Mouse (Mus musculus) MEL (cell line): Measurements from ENCODE around the gene Kitl. TPM values are rescaled to one million over a fixed set of nuclear protein-coding genes. Genes with fewer than 3 reads are reported as not detected.

Source experiments
- DNase-seq: peaks from one replicate; pipeline ENCODE4 v3.0.0; 2011; ENCODE audit warnings: low read depth, low spot score
- H3K27ac ChIP-seq: 2 replicates; pipeline ENCODE4 v1.5.1; 2012; ENCODE audit warnings: low read depth, mild to moderate bottlenecking, control low read depth, low read length, moderate library complexity; ENCODE audit not compliant: control insufficient read depth
- H3K27me3 ChIP-seq, 2 experiments: fragments of 150-350 bp in 1 of 2; sonication (generic) in 1 of 2; 2 replicates each; pipeline ENCODE4 v1.6.1; 2012; ENCODE audit warnings: low read length in 2 of 2, mild to moderate bottlenecking in 2 of 2, improper control_type of control experiment in 1 of 2, moderate library complexity in 1 of 2; ENCODE audit not compliant: insufficient read depth in 2 of 2, control insufficient read depth in 1 of 2
- H3K36me3 ChIP-seq, 2 experiments: 2 replicates each; pipeline ENCODE4 v1.6.1; 2012 to 2014; ENCODE audit warnings: low read length in 2 of 2, improper control_type of control experiment in 1 of 2, inconsistent platforms in 1 of 2, mild to moderate bottlenecking in 1 of 2; ENCODE audit not compliant: insufficient read depth in 2 of 2, control insufficient read depth in 1 of 2
- H3K4me1 ChIP-seq, 2 experiments: fragments of 150-350 bp in 1 of 2; sonication (generic) in 1 of 2; 2 replicates each; pipeline ENCODE4 v1.6.1; 2012; ENCODE audit warnings: low read length in 2 of 2, improper control_type of control experiment in 1 of 2, mild to moderate bottlenecking in 1 of 2; ENCODE audit not compliant: insufficient read depth in 2 of 2, control insufficient read depth in 1 of 2
- H3K4me3 ChIP-seq, 2 experiments: fragments of 150-350 bp in 1 of 2; sonication (generic) in 1 of 2; 2 replicates each; pipeline ENCODE4 v1.5.1; 2012; ENCODE audit warnings: low read depth in 2 of 2, low read length in 2 of 2, mild to moderate bottlenecking in 2 of 2, moderate library complexity in 2 of 2, control low read depth in 1 of 2, improper control_type of control experiment in 1 of 2; ENCODE audit not compliant: control insufficient read depth in 1 of 2, insufficient read depth in 1 of 2
- H3K79me2 ChIP-seq: 2 replicates; pipeline ENCODE4 v1.6.1; 2012; ENCODE audit warnings: mild to moderate bottlenecking, low read length, moderate library complexity; ENCODE audit not compliant: control insufficient read depth, poor library complexity, insufficient read depth
- H3K9ac ChIP-seq: 2 replicates; pipeline ENCODE4 v1.6.1; 2012; ENCODE audit warnings: low read depth, mild to moderate bottlenecking, control low read depth, low read length, moderate library complexity; ENCODE audit not compliant: control insufficient read depth, poor library complexity, severe bottlenecking
- H3K9me3 ChIP-seq: fragments of 150-350 bp; sonication (generic); replicated peaks from 2 replicates; pipeline ENCODE4 v1.6.1; 2012; ENCODE audit warnings: mild to moderate bottlenecking, low read length, improper control_type of control experiment, moderate library complexity; ENCODE audit not compliant: insufficient read depth
- CHD2 ChIP-seq: IDR thresholded peaks from 2 replicates; pipeline ENCODE4 v1.6.1; 2011; ENCODE audit warnings: low read length, improper control_type of control experiment
- E2F4 ChIP-seq: IDR thresholded peaks from 2 replicates; pipeline ENCODE4 v1.6.1; 2011; ENCODE audit warnings: low read depth, low read length, improper control_type of control experiment, borderline replicate concordance
- EP300 ChIP-seq, 2 experiments: IDR thresholded peaks; 2 replicates each; pipeline ENCODE4 v1.6.1; 2011; ENCODE audit warnings: improper control_type of control experiment in 2 of 2, low read length in 2 of 2, low read depth in 1 of 2, mild to moderate bottlenecking in 1 of 2
- MAZ ChIP-seq: IDR thresholded peaks from 2 replicates; pipeline ENCODE4 v1.6.1; 2012; ENCODE audit warnings: low read depth, mild to moderate bottlenecking, inconsistent platforms, low read length, improper control_type of control experiment
- MEF2A ChIP-seq: IDR thresholded peaks from 2 replicates; pipeline ENCODE4 v1.6.1; 2014; ENCODE audit warnings: low read depth, mild to moderate bottlenecking, inconsistent platforms, low read length, improper control_type of control experiment; ENCODE audit not compliant: poor library complexity, insufficient replicate concordance, severe bottlenecking; ENCODE audit errors: extremely low read depth
- MXI1 ChIP-seq: IDR thresholded peaks from 2 replicates; pipeline ENCODE4 v1.6.1; 2011; ENCODE audit warnings: mild to moderate bottlenecking, low read depth, low read length, improper control_type of control experiment
- NRF1 ChIP-seq: IDR thresholded peaks from 2 replicates; pipeline ENCODE4 v1.6.1; 2014; ENCODE audit warnings: low read depth, mild to moderate bottlenecking, inconsistent platforms, low read length, improper control_type of control experiment, moderate library complexity; ENCODE audit not compliant: poor library complexity, insufficient read depth, severe bottlenecking
- POLR2AphosphoS2 ChIP-seq: IDR thresholded peaks from 2 replicates; pipeline ENCODE4 v1.6.1; 2011; ENCODE audit warnings: low read length, improper control_type of control experiment
- RCOR1 ChIP-seq: IDR thresholded peaks from 2 replicates; pipeline ENCODE4 v1.6.1; 2012; ENCODE audit warnings: low read depth, mild to moderate bottlenecking, inconsistent platforms, low read length, improper control_type of control experiment
- TBP ChIP-seq: IDR thresholded peaks from 2 replicates; pipeline ENCODE4 v1.8.0; 2011; ENCODE audit warnings: low read depth, low read length, improper control_type of control experiment
- USF1 ChIP-seq: IDR thresholded peaks from 2 replicates; pipeline ENCODE4 v1.6.1; 2014; ENCODE audit warnings: low read depth, mild to moderate bottlenecking, inconsistent platforms, low read length, improper control_type of control experiment, moderate library complexity
- ZC3H11A ChIP-seq: IDR thresholded peaks from 2 replicates; pipeline ENCODE4 v1.6.1; 2012; ENCODE audit warnings: low read depth, mild to moderate bottlenecking, inconsistent platforms, low read length, improper control_type of control experiment
- polyA plus RNA-seq, 2 experiments: library from polyadenylated mRNA; stranded (reverse) in 1 of 2; unstranded in 1 of 2; fragments of >175 nt in 1 of 2; fragments of >200 nt in 1 of 2; gene quantifications; 2 replicates each; pipeline versions ENCODE4 v1.2.1 to v1.2.4; 2012; ENCODE audit warnings: low replicate concordance in 2 of 2, low read depth in 1 of 2; ENCODE audit not compliant: insufficient read length in 2 of 2, insufficient read depth in 1 of 2, missing spikeins in 1 of 2
- total RNA-seq: library from RNA; depleted of rRNA; stranded (reverse); fragments of 300-350 nt; gene quantifications from 2 replicates; pipeline ENCODE4 v1.2.3, GENCODE M21; 2012

Gene Kitl
- total and polyA plus RNA-seq, 3 experiments, result not detected

DNA sequence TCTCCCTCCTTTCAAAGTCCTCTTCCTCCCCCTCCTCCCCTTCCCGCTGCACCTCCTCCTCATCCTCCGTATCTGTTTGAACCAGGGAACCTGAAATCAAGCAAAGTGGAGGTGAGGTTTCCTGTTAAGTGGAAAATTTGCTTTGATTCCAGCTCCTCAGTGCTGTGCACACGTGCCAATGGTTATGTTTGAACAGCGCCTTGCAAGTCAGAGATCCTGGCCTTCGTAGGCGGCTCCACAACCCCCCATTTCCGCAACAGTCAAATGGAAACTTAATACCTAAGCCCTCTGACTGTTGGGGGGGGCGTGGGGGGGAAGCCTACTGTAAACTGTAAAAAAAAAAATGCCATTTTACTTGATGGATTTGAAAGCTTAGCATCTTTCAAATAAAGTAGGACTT is 10.2 kb downstream of the Kitl start:
- Histone ChIP-seq H3K9me3 (no peaks in the 10 kb centered on the region), H3K36me3 (no peaks in the 10 kb centered on the region), H3K4me1 (no peaks in the 10 kb centered on the region), H3K27ac (no peak overlapping the region), H3K9ac (no peak overlapping the region), H3K4me3 (no peak overlapping the region), H3K27me3 (no peaks in the 10 kb centered on the region), H3K79me2 (no peaks in the 10 kb centered on the region)
- no peak for TF ChIP-seq TBP
- no peak for TF ChIP-seq RCOR1
- no peak for TF ChIP-seq ZC3H11A
- TF ChIP-seq EP300 (IDR thresholded peaks at IDR 0.05; ENCODE audit: low read depth in 1 of 2, low read length in 2 of 2), result no peak
- TF ChIP-seq NRF1, result no peak
- no peak for TF ChIP-seq MXI1
- no peak for TF ChIP-seq MAZ
- TF ChIP-seq CHD2, result no peak
- DNase-seq, result no peak

DNA sequence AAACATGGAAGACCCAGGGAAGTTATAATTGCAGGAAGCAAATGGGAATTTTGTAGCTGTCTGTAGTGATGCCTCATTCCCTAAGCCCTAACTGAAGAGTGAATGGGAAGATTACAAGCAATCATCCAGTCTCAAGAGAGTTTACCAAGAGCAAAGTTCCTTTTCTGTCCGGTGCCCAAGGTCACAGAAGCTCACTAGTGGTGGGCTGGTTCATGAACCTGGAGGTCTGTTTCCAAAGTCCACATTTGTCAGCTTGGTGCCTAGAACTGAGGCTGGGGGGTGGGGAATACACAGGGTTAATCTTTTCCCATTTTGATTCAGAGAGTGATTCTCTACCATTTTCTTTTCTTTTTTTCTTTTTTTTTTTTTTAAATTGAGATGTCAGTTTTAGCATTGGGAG is 11.3 kb downstream of the Kitl start:
- no peak overlapping the region for H3K27ac ChIP-seq
- no peaks in the 10 kb centered on the region for H3K27me3 ChIP-seq
- no peak for TF ChIP-seq POLR2AphosphoS2

DNA sequence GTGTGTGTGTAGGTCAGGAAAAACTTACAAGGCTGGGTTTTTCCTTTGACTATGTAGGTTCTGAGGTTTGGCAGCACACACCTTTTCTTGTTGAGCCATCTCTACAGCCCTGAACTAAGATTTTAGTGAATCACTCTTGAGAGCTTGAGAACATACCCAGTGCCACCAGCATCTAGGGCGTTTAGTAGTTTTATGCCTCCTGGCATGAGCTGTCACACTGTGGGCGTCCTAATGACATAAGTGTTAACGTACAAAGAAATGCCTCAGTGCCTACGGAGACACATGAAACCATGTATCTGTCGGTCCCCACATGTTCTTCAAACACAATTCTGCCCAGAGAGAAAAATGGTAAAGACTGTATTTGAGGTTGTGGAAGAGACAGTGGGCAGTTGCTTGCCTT is 15.0 kb downstream of the Kitl start:
- Histone ChIP-seq H3K4me3 (no peak overlapping the region), H3K27ac (no peak overlapping the region), H3K79me2 (no peaks in the 10 kb centered on the region), H3K9me3 (no peaks in the 10 kb centered on the region), H3K27me3 (no peaks in the 10 kb centered on the region), H3K36me3 (no peaks in the 10 kb centered on the region), H3K9ac (no peak overlapping the region), H3K4me1 (no peaks in the 10 kb centered on the region)
- no peak for DNase-seq
- TF ChIP-seq MEF2A (no peak), E2F4 (no peak), USF1 (no peak)

More for the DNA sequence above, 11.3 kb downstream of the Kitl start:
- Histone ChIP-seq H3K9me3 (no peaks in the 10 kb centered on the region), H3K79me2 (no peaks in the 10 kb centered on the region), H3K4me3 (no peak overlapping the region), H3K36me3 (no peaks in the 10 kb centered on the region), H3K4me1 (no peaks in the 10 kb centered on the region), H3K9ac (no peak overlapping the region)
- DNase-seq, result no peak
